In the genomic region with DNA sequence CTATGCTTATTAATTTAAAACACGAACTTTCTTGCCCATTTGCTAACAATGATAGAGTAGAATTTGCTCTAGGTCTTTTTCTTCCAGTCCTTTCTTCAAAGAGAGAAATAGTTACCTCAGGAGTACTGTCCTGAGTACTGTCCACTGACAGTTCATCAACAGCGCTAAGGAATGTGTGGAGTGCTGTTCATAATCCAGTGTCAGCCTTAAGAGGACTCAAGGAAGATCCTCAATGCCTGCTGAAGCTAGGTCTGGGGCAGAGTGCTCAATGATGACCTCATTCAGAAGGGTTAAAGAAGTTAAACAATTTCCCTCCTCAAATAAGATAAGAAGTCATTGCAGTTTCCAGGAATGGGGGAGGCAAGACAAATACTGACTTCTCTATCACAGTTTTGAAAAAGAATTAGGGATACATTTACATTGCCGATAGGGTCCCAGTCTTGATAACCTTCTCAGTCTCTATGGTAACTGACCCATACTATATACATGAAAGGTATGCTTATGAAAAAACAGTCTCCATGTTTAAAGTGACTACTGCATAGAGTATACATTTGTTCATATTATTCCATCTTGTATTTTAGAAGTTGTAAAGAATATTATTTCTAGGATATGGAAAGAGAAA, we compare ENCODE assay signal across 21 mouse cellular contexts.
"Had no signal": no experiment of that assay in that cellular context is flagged by ENCODE, and none has a peak within 500 bp of the region (broad histone marks: within the 10 kb centered on the region; RNA-seq: fewer than 3 reads in every experiment).

No protein-coding gene starts in this region.

- H3K9me3 ChIP-seq: liver, embryonic 13.5 days; liver, embryonic 15.5 days; lung, embryonic 15.5 days; megakaryocyte, embryonic 14.5 days; midbrain, embryonic 12.5 days; neural tube, embryonic 12.5 days had no signal

- ATAC-seq: liver, postnatal 0 days; lung, postnatal 0 days; midbrain, embryonic 16.5 days had no signal

- H3K27me3 ChIP-seq: liver, embryonic 13.5 days; liver, embryonic 15.5 days; lung, embryonic 15.5 days; megakaryocyte, embryonic 14.5 days; midbrain, embryonic 12.5 days; neural tube, embryonic 12.5 days had no signal

- H3K4me1 ChIP-seq: liver, embryonic 13.5 days; liver, embryonic 15.5 days; lung, embryonic 15.5 days; megakaryocyte, embryonic 14.5 days; midbrain, embryonic 12.5 days; neural tube, embryonic 12.5 days had no signal

- H3K36me3 ChIP-seq: liver, embryonic 13.5 days; liver, embryonic 15.5 days; lung, embryonic 15.5 days; midbrain, embryonic 12.5 days; neural tube, embryonic 12.5 days had no signal

- H3K4me2 ChIP-seq: liver, embryonic 11.5 days; liver, embryonic 13.5 days; liver, embryonic 15.5 days; lung, embryonic 15.5 days; midbrain, embryonic 12.5 days; neural tube, embryonic 12.5 days had no signal

- H3K4me3 ChIP-seq: liver, embryonic 13.5 days; liver, embryonic 15.5 days; lung, embryonic 15.5 days; megakaryocyte, embryonic 14.5 days; midbrain, embryonic 12.5 days; neural tube, embryonic 12.5 days had no signal

- DNase-seq: liver, embryonic 13.5 days; liver, postnatal 0 days; lung, adult 2 months; lung, postnatal 14 days; lung, postnatal 36 days; midbrain, embryonic 14.5 days; retina, postnatal 1 day; right cerebral cortex, adult 18-20 months; right cerebral cortex, postnatal 25 days; thymus, adult 2 months; thymus, postnatal 25 days; thymus, postnatal 4 days had no signal

- H3K27ac ChIP-seq: liver, embryonic 13.5 days; liver, embryonic 15.5 days; lung, embryonic 15.5 days; macrophage; midbrain, embryonic 12.5 days; neural tube, embryonic 12.5 days had no signal

- H3K9ac ChIP-seq: liver, embryonic 13.5 days; liver, embryonic 15.5 days; liver, postnatal 0 days; lung, embryonic 15.5 days; midbrain, embryonic 12.5 days; neural tube, embryonic 12.5 days had no signal
